Mouse (Mus musculus) stomach, postnatal 0 days (tissue): ENCODE data around the gene Gm10382. TPM values are rescaled to one million over a fixed set of nuclear protein-coding genes. Genes with fewer than 3 reads are reported as not detected.
"Not testable (repeated sequence)": the region's sequence is repeated elsewhere in the genome, so short reads cannot be mapped to it uniquely, and the experiment has no call there.

ENCODE experiments used
- ATAC-seq: fragments of 200-750 bp; cut with Nextera tagmentation; 2 replicates; pipeline ENCODE4 v1.8.0; 2017; ENCODE audit not compliant: low FRiP score, low TSS enrichment
- DNase-seq: peaks from one replicate; pipeline ENCODE4 v3.0.0-alpha.2; 2016; ENCODE audit warnings: low spot score
- H3K27ac ChIP-seq: fragments of 300-500 bp; sonication (generic); replicated peaks from 2 replicates; pipeline ENCODE4 v1.5.1; 2014; ENCODE audit warnings: mild to moderate bottlenecking, control low read depth
- H3K27me3 ChIP-seq: fragments of 300-500 bp; sonication (generic); 2 replicates; pipeline ENCODE4 v1.6.1; 2014; ENCODE audit warnings: low read length; ENCODE audit not compliant: control insufficient read depth, insufficient read depth
- H3K36me3 ChIP-seq: fragments of 300-500 bp; sonication (generic); 2 replicates; pipeline ENCODE4 v1.6.1; 2014; ENCODE audit warnings: low read length, mixed read lengths; ENCODE audit not compliant: control insufficient read depth, insufficient read depth
- H3K4me1 ChIP-seq: fragments of 300-500 bp; sonication (generic); replicated peaks from 2 replicates; pipeline ENCODE4 v1.6.1; 2014; ENCODE audit warnings: antibody characterized with exemption; ENCODE audit not compliant: control insufficient read depth, insufficient read depth
- H3K4me2 ChIP-seq: fragments of 300-500 bp; sonication (generic); replicated peaks from 2 replicates; pipeline ENCODE4 v1.6.1; 2014; ENCODE audit warnings: low read depth, mild to moderate bottlenecking, control low read depth, moderate library complexity
- H3K4me3 ChIP-seq: fragments of 300-500 bp; sonication (generic); 2 replicates; pipeline ENCODE4 v1.5.1; 2014; ENCODE audit warnings: low read depth, low read length, control low read depth
- H3K9ac ChIP-seq: fragments of 300-500 bp; sonication (generic); 2 replicates; pipeline ENCODE4 v1.6.1; 2014; ENCODE audit warnings: mild to moderate bottlenecking, low read length, control low read depth, mixed read lengths
- H3K9me3 ChIP-seq: fragments of 300-500 bp; sonication (generic); 2 replicates; pipeline ENCODE4 v1.6.1; 2016; ENCODE audit warnings: low read length; ENCODE audit not compliant: control insufficient read depth
- CTCF ChIP-seq: IDR thresholded peaks from 2 replicates; pipeline ENCODE4 v1.5.1; 2016; ENCODE audit warnings: antibody characterized with exemption, low read depth, mild to moderate bottlenecking, moderate library complexity
- EP300 ChIP-seq: optimal IDR thresholded peaks from 2 replicates; pipeline ENCODE3; 2016; ENCODE audit warnings: antibody characterized with exemption
- WGBS: fragments of 180-500 bp; shearing (Covaris S2); extraction: QIAGEN DNeasy Blood & Tissue Kit; methylation state at CpG from one replicate; pipeline ENCODE4 v1.1.7; 2014; 5-methylcytosine and 5-hydroxymethylcytosine counted together
- polyA plus RNA-seq: library from polyadenylated mRNA; unstranded; fragments of >200 nt; fragmentation: Nextera tagmentation; extraction: Ambion mirVana; gene quantifications from 2 replicates; pipeline ENCODE4 v1.2.1, GENCODE M21; 2015

Gm10382 gene
- polyA plus RNA-seq, 1 experiment from 2014 or later = 0.51 TPM

DNA sequence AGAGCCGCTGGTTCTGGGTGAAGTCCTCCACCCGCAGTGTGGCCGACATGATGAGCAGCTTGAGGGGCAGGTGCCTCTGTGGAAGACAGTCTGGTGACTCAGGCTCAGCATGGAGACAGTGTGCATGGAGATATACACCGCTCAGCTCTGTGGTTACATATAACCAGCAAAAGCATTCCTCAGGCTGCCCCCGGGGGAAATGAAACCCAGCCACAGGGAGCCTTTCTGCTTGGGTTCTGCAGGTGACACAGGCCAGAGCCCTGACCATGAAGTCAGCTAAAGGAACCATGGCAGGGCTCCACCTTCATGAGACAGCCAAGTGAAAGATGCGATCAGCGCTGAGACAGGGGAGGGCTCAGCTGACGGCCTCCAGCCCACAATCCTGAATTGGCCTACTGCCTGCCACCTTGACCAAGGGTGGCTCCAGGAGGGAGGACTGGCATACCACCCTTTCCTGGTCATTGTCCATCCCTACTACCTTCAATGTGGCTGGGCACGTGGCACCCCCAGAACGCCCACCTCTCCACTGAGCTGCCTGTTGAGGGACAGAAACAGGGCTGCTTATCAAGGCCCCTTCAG, 36.7 kb downstream of the Gm10382 start:
- TF ChIP-seq CTCF (no peak), EP300 (no peak)
- Histone ChIP-seq H3K9me3 (no peaks in the 10 kb centered on the region), H3K9ac (no peak overlapping the region), H3K36me3 (peaks cover 38% of the 10 kb centered on the region), H3K27me3 (no peaks in the 10 kb centered on the region), H3K4me2 (no peak overlapping the region), H3K4me3 (no peak overlapping the region), H3K27ac (no peak overlapping the region), H3K4me1 (no peaks in the 10 kb centered on the region)
- WGBS = 91% methylated on average over 10 of the region's 10 CpGs
- ATAC-seq (no peak), DNase-seq (no peak)

DNA sequence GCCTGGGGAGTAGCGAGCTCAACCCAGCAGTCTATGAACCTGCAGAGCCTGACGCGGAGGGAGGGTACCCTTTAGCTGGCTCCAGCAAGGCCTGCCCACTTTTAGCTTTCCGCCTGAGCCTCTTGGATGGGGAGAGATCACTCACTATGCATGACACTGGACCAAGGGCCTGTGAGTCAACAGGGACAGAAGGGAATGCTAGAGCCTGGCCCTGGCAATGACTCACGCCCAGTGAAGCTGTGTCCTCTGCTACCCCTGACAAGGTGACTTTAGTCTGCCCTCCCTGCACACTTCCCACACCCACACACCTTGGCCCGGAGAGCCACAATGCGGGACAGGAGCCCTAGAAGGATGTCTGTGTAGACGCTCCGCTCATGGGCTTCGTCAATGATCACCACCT, 37.2 kb downstream of the Gm10382 start:
- no peak overlapping the region for H3K4me2 ChIP-seq
- ATAC-seq (peak; percentile 51; the same call in 1 of the 2 replicates), DNase-seq (no peak)
- H3K9me3 ChIP-seq = no peaks in the 10 kb centered on the region
- H3K4me1 ChIP-seq = no peaks in the 10 kb centered on the region
- TF ChIP-seq EP300 = no peak
- TF ChIP-seq CTCF = no peak
- WGBS = 93% methylated on average over 10 of the region's 10 CpGs
- H3K36me3 ChIP-seq = peaks cover 36% of the 10 kb centered on the region
- no peak overlapping the region for H3K9ac ChIP-seq
- no peak overlapping the region for H3K27ac ChIP-seq
- H3K4me3 ChIP-seq = no peak overlapping the region
- H3K27me3 ChIP-seq = no peaks in the 10 kb centered on the region

DNA sequence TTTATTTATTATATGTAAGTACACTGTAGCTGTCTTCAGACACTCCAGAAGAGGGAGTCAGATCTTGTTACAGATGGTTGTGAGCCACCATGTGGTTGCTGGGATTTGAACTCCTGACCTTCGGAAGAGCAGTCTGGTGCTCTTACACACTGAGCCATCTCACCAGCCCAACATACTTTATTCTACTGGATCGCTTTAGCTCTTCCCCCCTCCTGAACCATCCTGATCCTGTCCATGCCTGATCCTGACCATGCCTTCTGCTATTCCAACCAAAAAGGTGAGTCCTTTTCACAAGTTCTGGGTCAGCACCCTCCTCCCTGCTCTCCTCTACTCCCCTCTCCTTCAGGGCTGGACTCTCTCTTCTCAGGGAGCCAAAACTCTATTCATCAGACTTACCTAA, 43.2 kb downstream of the Gm10382 start:
- not testable (repeated sequence) for H3K36me3 ChIP-seq, H3K27ac ChIP-seq, H3K4me2 ChIP-seq, DNase-seq, H3K4me3 ChIP-seq, H3K4me1 ChIP-seq, H3K9ac ChIP-seq, ATAC-seq, H3K27me3 ChIP-seq, H3K9me3 ChIP-seq
- WGBS = 92% methylated on average over 2 of the region's 2 CpGs

DNA sequence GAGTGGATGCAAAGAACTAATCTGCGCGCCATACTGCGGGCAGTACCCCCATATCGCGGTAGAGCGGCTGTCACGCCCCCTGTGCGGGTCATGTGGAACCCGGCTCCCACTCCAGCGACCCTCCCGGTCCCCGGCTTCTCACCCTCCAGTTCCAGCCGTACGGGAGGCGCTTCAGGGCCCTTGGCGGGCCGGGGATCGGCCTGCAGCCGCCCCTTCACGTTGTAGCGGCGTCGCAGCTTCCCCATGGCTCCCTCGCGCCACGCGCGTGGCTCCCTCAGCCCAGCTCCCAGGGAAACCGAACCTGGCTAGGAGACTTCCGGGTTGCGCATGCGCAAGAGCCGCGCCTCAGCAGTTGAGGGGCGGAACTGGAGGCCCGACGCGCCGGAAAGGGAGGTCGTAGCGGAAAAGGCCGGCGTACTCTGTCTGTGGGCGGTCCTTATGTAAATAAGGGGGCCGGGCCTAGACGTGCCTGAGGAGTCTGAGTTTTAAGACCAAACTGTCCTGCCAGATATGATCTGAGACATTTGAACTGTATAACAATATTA, 44.7 kb downstream of the Gm10382 start, which contains the start of gene Dhx37:
TSS of gene Dhx37 (minus strand) at position 329 of the 545 bp plus-strand sequence.
- peak; percentile 95 for DNase-seq
- H3K27ac ChIP-seq = peak within 1 kb of the TSS; percentile 70
- no peaks in the 10 kb centered on the region for H3K27me3 ChIP-seq
- peak within 1 kb of the TSS; percentile 83 for H3K9ac ChIP-seq
- under 1% methylated on average over 45 of the region's 46 CpGs for whole genome bisulfite sequencing
- ATAC-seq = peak; percentile 95
- H3K4me3 ChIP-seq = peak within 1 kb of the TSS; percentile 72
- H3K4me1 ChIP-seq = peaks cover 4% of the 10 kb centered on the region; the same call in 1 of the 2 replicates
- no peaks in the 10 kb centered on the region for H3K9me3 ChIP-seq
- H3K36me3 ChIP-seq = 0 out of 2 replicates have a peak, but pooled peaks cover 4% of the 10 kb centered on the region
- H3K4me2 ChIP-seq = peak within 1 kb of the TSS; percentile 99
- TF ChIP-seq EP300 (no peak), CTCF (no peak; the same call in 1 of the 2 replicates)

DNA sequence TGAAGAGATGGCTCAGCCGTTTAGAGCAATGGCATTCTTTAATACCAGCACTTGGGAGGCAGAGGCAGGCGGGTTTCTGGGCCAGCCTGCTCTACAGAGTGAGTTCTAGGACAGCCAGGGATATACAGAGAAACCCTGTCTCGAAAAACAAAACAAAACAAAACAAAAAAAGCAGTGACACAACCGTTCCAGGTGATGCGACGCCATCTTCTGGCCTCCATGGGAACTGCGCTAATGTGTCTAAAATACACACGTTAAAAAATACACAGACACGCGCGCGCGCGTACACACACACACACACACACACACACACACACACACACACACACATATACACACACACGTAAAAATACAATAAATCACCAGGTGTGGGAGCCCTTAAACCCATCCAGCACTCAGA, 45.2 kb downstream of the Gm10382 start:
- H3K4me1 ChIP-seq, H3K9ac ChIP-seq, DNase-seq, H3K27ac ChIP-seq, ATAC-seq, H3K9me3 ChIP-seq, H3K36me3 ChIP-seq, H3K27me3 ChIP-seq: not testable (repeated sequence)
- peak overlapping the region; percentile 99 for H3K4me2 ChIP-seq
- WGBS = 62% methylated on average over 15 of the region's 15 CpGs
- peak; percentile 42 for TF ChIP-seq CTCF
- 0 out of 2 replicates have a peak overlapping the region, but pooled peaks have one; percentile 6 for H3K4me3 ChIP-seq

Other genes with a start within 250 kb of the Gm10382 start
- gene Ncor2, start 210.1 kb upstream of the Gm10382 start, polyA plus RNA-seq = 11.1 and 12.1 TPM in 2 replicates
- gene Scarb1, start 48.2 kb upstream of the Gm10382 start, polyA plus RNA-seq = 30.1 and 31.8 TPM in 2 replicates
- gene Ubc, start 880 bp downstream of the Gm10382 start, polyA plus RNA-seq = 537 and 549 TPM in 2 replicates
- 3.3 and 4.5 TPM in 2 replicates for gene Dhx37, start 44.8 kb downstream of the Gm10382 start, polyA plus RNA-seq
- 25.3 and 27.9 TPM in 2 replicates for gene Bri3bp, start 52.2 kb downstream of the Gm10382 start, polyA plus RNA-seq
- gene Aacs, start 86.5 kb downstream of the Gm10382 start, polyA plus RNA-seq = 39.7 and 41.4 TPM in 2 replicates
- 0.21 and 0.30 TPM in 2 replicates for gene Tmem132b, start 142.5 kb downstream of the Gm10382 start, polyA plus RNA-seq